Mouse (Mus musculus) embryonic facial prominence, embryonic 15.5 days (tissue): Measurements from ENCODE around the gene Barhl1. TPM values are rescaled to one million over a fixed set of nuclear protein-coding genes. Genes with fewer than 3 reads are reported as not detected.

Experiments
- ATAC-seq: fragments of 200-750 bp; cut with Nextera tagmentation; 2 replicates; pipeline ENCODE4 v1.8.0; 2017; ENCODE audit warnings: low read depth, moderate TSS enrichment; ENCODE audit not compliant: insufficient number of reproducible peaks, low FRiP score, low TSS enrichment
- H3K27ac ChIP-seq: fragments of 300-500 bp; sonication (generic); replicated peaks from 2 replicates; pipeline ENCODE4 v1.5.1; 2015; ENCODE audit warnings: mild to moderate bottlenecking, inconsistent platforms
- H3K27me3 ChIP-seq: fragments of 300-500 bp; sonication (generic); 2 replicates; pipeline ENCODE4 v1.6.1; 2015; ENCODE audit warnings: inconsistent platforms
- H3K36me3 ChIP-seq: fragments of 300-500 bp; sonication (generic); 2 replicates; pipeline ENCODE4 v1.6.1; 2015; ENCODE audit warnings: mild to moderate bottlenecking, inconsistent platforms
- H3K4me1 ChIP-seq: fragments of 300-500 bp; sonication (generic); 2 replicates; pipeline ENCODE4 v1.6.1; 2015; ENCODE audit warnings: inconsistent platforms
- H3K4me2 ChIP-seq: fragments of 300-500 bp; sonication (generic); replicated peaks from 2 replicates; pipeline ENCODE4 v1.6.1; 2015; ENCODE audit warnings: mild to moderate bottlenecking, inconsistent platforms
- H3K4me3 ChIP-seq: fragments of 300-500 bp; sonication (generic); replicated peaks from 2 replicates; pipeline ENCODE4 v1.5.1; 2015; ENCODE audit warnings: mild to moderate bottlenecking, inconsistent platforms
- H3K9ac ChIP-seq: fragments of 300-500 bp; sonication (generic); 2 replicates; pipeline ENCODE4 v1.6.1; 2015; ENCODE audit warnings: inconsistent platforms
- H3K9me3 ChIP-seq: fragments of 300-500 bp; sonication (generic); replicated peaks from 2 replicates; pipeline ENCODE4 v1.6.1; 2016; ENCODE audit warnings: inconsistent platforms
- WGBS: fragments of 180-500 bp; shearing (Covaris S2); methylation state at CpG from one replicate; pipeline ENCODE4 v1.1.7; 2015; 5-methylcytosine and 5-hydroxymethylcytosine counted together
- polyA plus RNA-seq: library from polyadenylated mRNA; unstranded; fragments of >200 nt; fragmentation: Nextera tagmentation; extraction: Ambion mirVana; gene quantifications from 2 replicates; pipeline ENCODE4 v1.2.1, GENCODE M21; 2015

The Barhl1 gene
- polyA plus RNA-seq, 1 experiment from 2014 or later = not detected

- Histone ChIP-seq H3K9me3 (no peaks in the 10 kb centered on the region), H3K27ac (no peak overlapping the region), H3K9ac (no peak overlapping the region), H3K36me3 (peaks cover 62% of the 10 kb centered on the region), H3K4me3 (no peak overlapping the region), H3K4me2 (no peak overlapping the region), H3K27me3 (no peaks in the 10 kb centered on the region), H3K4me1 (no peaks in the 10 kb centered on the region)
- no peak for ATAC-seq
- WGBS = 89% methylated on average over 8 of the region's 8 CpGs
Observed at GRCm38 (mm10) chr2:28860678-28861423, 55.6 kb downstream of the Barhl1 start.

DNA sequence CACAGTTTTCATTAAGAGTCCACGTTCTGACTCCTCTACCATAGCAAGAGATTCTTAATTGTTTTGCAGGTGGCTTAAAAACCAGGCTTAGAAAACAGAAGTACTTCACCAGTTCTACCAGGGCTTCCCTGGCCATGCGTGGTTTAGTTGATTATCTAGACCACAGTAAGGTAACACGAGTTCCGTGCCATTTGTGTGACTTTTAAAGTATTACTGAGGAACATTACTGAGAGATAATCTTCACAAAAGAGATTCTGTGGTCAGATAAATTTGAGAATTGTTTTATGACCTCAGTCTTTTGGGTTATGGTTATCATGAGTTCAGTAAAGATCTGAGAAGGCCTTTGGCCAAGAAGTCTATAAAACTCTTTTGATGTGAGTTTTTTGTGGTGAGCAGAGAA is 57.2 kb downstream of the Barhl1 start:
- Histone ChIP-seq H3K9me3 (no peaks in the 10 kb centered on the region), H3K27me3 (no peaks in the 10 kb centered on the region), H3K4me2 (no peak overlapping the region), H3K4me1 (no peaks in the 10 kb centered on the region), H3K27ac (no peak overlapping the region), H3K36me3 (peaks cover 60% of the 10 kb centered on the region), H3K9ac (no peak overlapping the region), H3K4me3 (no peak overlapping the region)
- WGBS = 86% methylated on average over 4 of the region's 4 CpGs
- ATAC-seq = no peak

Other genes with a start within 250 kb of the Barhl1 start
- gene Spaca9, start 216.9 kb downstream of the Barhl1 start, polyA plus RNA-seq = 7.4 and 10.3 TPM in 2 replicates
- 2.9 and 6.5 TPM in 2 replicates for gene Ak8, start 216.5 kb downstream of the Barhl1 start, polyA plus RNA-seq
- 13.3 and 13.7 TPM in 2 replicates for gene Gtf3c4, start 76.3 kb downstream of the Barhl1 start, polyA plus RNA-seq
- gene Ddx31, start 76.3 kb downstream of the Barhl1 start, polyA plus RNA-seq = 13.4 and 13.7 TPM in 2 replicates
- gene Cfap77, start 138.4 kb upstream of the Barhl1 start, polyA plus RNA-seq = 0.56 and 1.8 TPM in 2 replicates
- gene Ttf1, start 143.6 kb upstream of the Barhl1 start, polyA plus RNA-seq = 11.5 and 12.5 TPM in 2 replicates
- gene Setx, start 207.5 kb upstream of the Barhl1 start, polyA plus RNA-seq = 6.5 and 8.7 TPM in 2 replicates